Mouse (Mus musculus) CH12.LX (cell line): ENCODE results near the gene Zfp579. TPM values are rescaled to one million over a fixed set of nuclear protein-coding genes. Genes with fewer than 3 reads are reported as not detected.

Experiments used
- DNase-seq: peaks from one replicate; pipeline ENCODE4 v3.0.0-alpha.2; 2013; ENCODE audit errors: extremely low read depth
- H3K27ac ChIP-seq: 2 replicates; pipeline ENCODE4 v1.5.1; 2012; ENCODE audit warnings: low read depth, mild to moderate bottlenecking, control low read depth, moderate library complexity; ENCODE audit not compliant: insufficient read depth
- H3K27me3 ChIP-seq: replicated peaks from 2 replicates; pipeline ENCODE3; 2012; ENCODE audit warnings: inconsistent platforms
- H3K36me3 ChIP-seq, 2 experiments: replicated peaks in 1 of 2; 2 replicates each; pipeline versions ENCODE3 to v1.6.1; 2012; ENCODE audit warnings: inconsistent platforms in 1 of 2, low read length in 1 of 2, mild to moderate bottlenecking in 1 of 2, mixed read lengths in 1 of 2, moderate library complexity in 1 of 2; ENCODE audit not compliant: control insufficient read depth in 1 of 2, insufficient read depth in 1 of 2
- H3K4me1 ChIP-seq, 2 experiments: 2 replicates each; pipeline ENCODE4 v1.6.1; 2012; ENCODE audit warnings: inconsistent platforms in 1 of 2, moderate library complexity in 1 of 2; ENCODE audit not compliant: insufficient read depth in 2 of 2, control insufficient read depth in 1 of 2
- H3K4me2 ChIP-seq: 2 replicates; pipeline ENCODE4 v1.6.1; 2012; ENCODE audit warnings: low read depth, mild to moderate bottlenecking, control low read depth; ENCODE audit not compliant: poor library complexity, insufficient read depth, severe bottlenecking
- H3K4me3 ChIP-seq, 3 experiments: fragments of 150-350 bp in 1 of 3; sonication (generic) in 1 of 3; replicated peaks in 1 of 3; 2 replicates each; pipeline versions ENCODE3 to v1.5.1; 2011 to 2012; ENCODE audit warnings: low read depth in 2 of 3, low read length in 2 of 3, mild to moderate bottlenecking in 2 of 3, moderate library complexity in 2 of 3, control low read depth in 1 of 3, improper control_type of control experiment in 1 of 3, inconsistent platforms in 1 of 3, mixed read lengths in 1 of 3; ENCODE audit not compliant: poor library complexity in 1 of 3
- H3K79me2 ChIP-seq: replicated peaks from 2 replicates; pipeline ENCODE4 v1.6.1; 2012; ENCODE audit warnings: mild to moderate bottlenecking, moderate library complexity; ENCODE audit not compliant: control insufficient read depth, poor library complexity, insufficient read depth, severe bottlenecking; ENCODE audit errors: extremely low read depth
- H3K9ac ChIP-seq: 2 replicates; pipeline ENCODE4 v1.6.1; 2012; ENCODE audit warnings: low read depth, mild to moderate bottlenecking, control low read depth, moderate library complexity; ENCODE audit not compliant: insufficient read depth
- H3K9me3 ChIP-seq: replicated peaks from 2 replicates; pipeline ENCODE3; 2012; ENCODE audit warnings: low read length, inconsistent platforms, mixed read lengths
- CHD1 ChIP-seq: IDR thresholded peaks from 2 replicates; pipeline ENCODE4 v1.6.1; 2012; ENCODE audit warnings: low read depth, low read length, improper control_type of control experiment, inconsistent platforms
- CHD2 ChIP-seq: IDR thresholded peaks from 2 replicates; pipeline ENCODE4 v1.6.1; 2011; ENCODE audit warnings: low read length, improper control_type of control experiment
- CTCF ChIP-seq, 2 experiments: IDR thresholded peaks in 1 of 2; conservative IDR thresholded peaks in 1 of 2; 2 replicates each; pipeline ENCODE4 v1.5.1; 2011 to 2012; ENCODE audit warnings: low read depth in 2 of 2, low read length in 2 of 2, improper control_type of control experiment in 1 of 2, inconsistent platforms in 1 of 2, mild to moderate bottlenecking in 1 of 2, moderate library complexity in 1 of 2
- E2F4 ChIP-seq: IDR thresholded peaks from 2 replicates; pipeline ENCODE4 v1.6.1; 2011; ENCODE audit warnings: low read depth, low read length, improper control_type of control experiment; ENCODE audit not compliant: insufficient replicate concordance
- EP300 ChIP-seq: IDR thresholded peaks from 2 replicates; pipeline ENCODE4 v1.6.1; 2011; ENCODE audit warnings: low read length, improper control_type of control experiment
- ETS1 ChIP-seq: conservative IDR thresholded peaks from 2 replicates; pipeline ENCODE4 v1.6.1; 2012; ENCODE audit warnings: low read depth, mild to moderate bottlenecking, inconsistent platforms, low read length, improper control_type of control experiment, moderate library complexity
- GABPA ChIP-seq: IDR thresholded peaks from 2 replicates; pipeline ENCODE4 v1.6.1; 2012; ENCODE audit warnings: low read depth, low read length, improper control_type of control experiment, inconsistent platforms; ENCODE audit not compliant: insufficient replicate concordance
- IRF4 ChIP-seq: IDR thresholded peaks from 2 replicates; pipeline ENCODE4 v1.6.1; 2014; ENCODE audit warnings: low read depth, mild to moderate bottlenecking, inconsistent platforms, low read length, improper control_type of control experiment
- JUN ChIP-seq: IDR thresholded peaks from 2 replicates; pipeline ENCODE4 v1.6.1; 2011; ENCODE audit warnings: low read depth, mild to moderate bottlenecking, low read length, improper control_type of control experiment, moderate library complexity; ENCODE audit not compliant: insufficient read depth
- MAX ChIP-seq: IDR thresholded peaks from 2 replicates; pipeline ENCODE4 v1.6.1; 2011; ENCODE audit warnings: low read length, improper control_type of control experiment
- MXI1 ChIP-seq: IDR thresholded peaks from 2 replicates; pipeline ENCODE4 v1.6.1; 2011; ENCODE audit warnings: mild to moderate bottlenecking, low read depth, low read length, improper control_type of control experiment
- MYC ChIP-seq: IDR thresholded peaks from 2 replicates; pipeline ENCODE4 v1.6.1; 2011; ENCODE audit warnings: low read depth, mild to moderate bottlenecking, improper control_type of control experiment, low read length
- NELFE ChIP-seq: IDR thresholded peaks from 2 replicates; pipeline ENCODE4 v1.6.1; 2011; ENCODE audit warnings: low read depth, low read length, improper control_type of control experiment
- POLR2A ChIP-seq: IDR thresholded peaks from 2 replicates; pipeline ENCODE4 v1.6.1; 2011; ENCODE audit warnings: low read depth, mild to moderate bottlenecking, improper control_type of control experiment, low read length
- POLR2AphosphoS2 ChIP-seq: IDR thresholded peaks from 2 replicates; pipeline ENCODE4 v1.6.1; 2011; ENCODE audit warnings: low read depth, low read length, improper control_type of control experiment
- RAD21 ChIP-seq: IDR thresholded peaks from 2 replicates; pipeline ENCODE4 v1.6.1; 2011; ENCODE audit warnings: low read depth, mild to moderate bottlenecking, low read length, improper control_type of control experiment, moderate library complexity
- RCOR1 ChIP-seq: conservative IDR thresholded peaks from 2 replicates; pipeline ENCODE4 v1.6.1; 2012; ENCODE audit warnings: low read depth, mild to moderate bottlenecking, inconsistent platforms, low read length, improper control_type of control experiment
- UBTF ChIP-seq: IDR thresholded peaks from 2 replicates; pipeline ENCODE4 v1.6.1; 2012; ENCODE audit warnings: low read depth, mild to moderate bottlenecking, inconsistent platforms, low read length, improper control_type of control experiment, moderate library complexity
- ZKSCAN1 ChIP-seq: IDR thresholded peaks from 2 replicates; pipeline ENCODE4 v1.6.1; 2012; ENCODE audit warnings: low read depth, inconsistent platforms, low read length, improper control_type of control experiment, borderline replicate concordance
- ZMIZ1 ChIP-seq: IDR thresholded peaks from 2 replicates; pipeline ENCODE4 v1.6.1; 2012; ENCODE audit warnings: low read depth, mild to moderate bottlenecking, inconsistent platforms, low read length, improper control_type of control experiment
- dilution Hi-C: fragments of 300-500 bp; cut with MboI; formaldehyde crosslinking; loops from 2 replicates; pipeline ENCODE4 v1.14.3; 2020; ENCODE audit warnings: low sequenced_read_pairs; ENCODE audit not compliant: extremely low pct_unique_long_range_greater_than_20kb, extremely low pct_ligation_motif_present
- in situ Hi-C: fragments of 300-500 bp; cut with MboI; formaldehyde crosslinking; loops from 3 replicates; pipeline ENCODE4 v1.14.3; 2019; ENCODE audit warnings: low sequenced_read_pairs, low pct_ligation_motif_present, low pct_unique_long_range_greater_than_20kb, mixed read lengths
- polyA plus RNA-seq: library from polyadenylated mRNA; unstranded; fragments of >175 nt; gene quantifications from 2 replicates; pipeline ENCODE4 v1.2.1, GENCODE M21; 2012; ENCODE audit warnings: low read depth; ENCODE audit not compliant: insufficient read length
- total RNA-seq, 2 experiments: library from RNA; depleted of rRNA; stranded (reverse); fragments of 300-350 nt in 1 of 2; fragments of >200 nt in 1 of 2; gene quantifications; 2 replicates each; pipeline ENCODE4 v1.2.3; 2012 to 2014

Zfp579 gene
- total and polyA plus RNA-seq, 3 experiments, result 1.0 to 11.3 (median 2.8) TPM

- Histone ChIP-seq H3K4me1 (no peaks in the 10 kb centered on the region), H3K36me3 (peaks cover 59 to 94% of the 10 kb centered on the region in 2 experiments), H3K9me3 (peaks cover 33% of the 10 kb centered on the region), H3K27me3 (no peaks in the 10 kb centered on the region), H3K4me2 (no peak overlapping the region), H3K79me2 (no peaks in the 10 kb centered on the region), H3K9ac (no peak overlapping the region), H3K27ac (no peak overlapping the region), H3K4me3 (no peak overlapping the region)
- dilution Hi-C loops (no loop called here), in situ Hi-C loops (no loop called here)
- DNase-seq, result no peak
- TF ChIP-seq ZMIZ1, result no peak
- TF ChIP-seq RAD21, result no peak
- no peak for TF ChIP-seq ZKSCAN1
Observed at GRCm38 (mm10) chr7:5031496-5031895, 35.5 kb upstream of the Zfp579 start.

- no peak overlapping the region for H3K4me3 ChIP-seq
- no peaks in the 10 kb centered on the region for H3K79me2 ChIP-seq
- TF ChIP-seq EP300, result no peak
- TF ChIP-seq GABPA, result no peak
- TF ChIP-seq JUN, result no peak
- no peak for TF ChIP-seq RAD21
- TF ChIP-seq MXI1, result no peak
- no peak for TF ChIP-seq RCOR1
- TF ChIP-seq E2F4, result no peak
- no peak for TF ChIP-seq CTCF (conservative IDR thresholded peaks at IDR 0.05 in 1 of 2, IDR thresholded peaks at IDR 0.05 in 1 of 2; ENCODE audit: low read depth in 2 of 2, low read length in 2 of 2)
- TF ChIP-seq ETS1, result no peak
- TF ChIP-seq POLR2AphosphoS2, result no peak
- TF ChIP-seq ZMIZ1, result no peak
- no peak for TF ChIP-seq UBTF
- no peak for TF ChIP-seq MYC
- TF ChIP-seq MAX, result no peak
- TF ChIP-seq IRF4, result no peak
- no peak for TF ChIP-seq CHD2
- TF ChIP-seq POLR2A, result no peak
- TF ChIP-seq NELFE, result no peak
- TF ChIP-seq ZKSCAN1, result no peak
- TF ChIP-seq CHD1, result no peak
- TF ChIP-seq, all 38 proteins: peak for 0
- Histone ChIP-seq H3K9me3 (peaks cover 33% of the 10 kb centered on the region), H3K4me2 (no peak overlapping the region), H3K9ac (no peak overlapping the region), H3K27ac (no peak overlapping the region), H3K4me1 (no peaks in the 10 kb centered on the region), H3K27me3 (no peaks in the 10 kb centered on the region), H3K36me3 (peaks cover 62 to 95% of the 10 kb centered on the region in 2 experiments)
- DNase-seq, result no peak
- in situ Hi-C loops (no loop called here), dilution Hi-C loops (no loop called here)
Observed at GRCm38 (mm10) chr7:5030554-5031275, 34.8 kb upstream of the Zfp579 start.
